Mouse (Mus musculus) midbrain, embryonic 14.5 days (tissue): ENCODE data around the gene Tarbp2. TPM values are rescaled to one million over a fixed set of nuclear protein-coding genes. Genes with fewer than 3 reads are reported as not detected.

ENCODE experiments used
- ATAC-seq: fragments of 200-750 bp; cut with Nextera tagmentation; 2 replicates; pipeline ENCODE4 v1.8.0; 2017; ENCODE audit warnings: moderate number of reproducible peaks, moderate library complexity; ENCODE audit not compliant: low FRiP score, low TSS enrichment
- DNase-seq: peaks from one replicate; pipeline ENCODE4 v3.0.0-alpha.2; 2015
- H3K27ac ChIP-seq: fragments of 300-500 bp; sonication (generic); replicated peaks from 2 replicates; pipeline ENCODE4 v1.5.1; 2014; ENCODE audit warnings: mild to moderate bottlenecking, low read depth, low read length, moderate library complexity
- H3K27me3 ChIP-seq: fragments of 300-500 bp; sonication (generic); 2 replicates; pipeline ENCODE4 v1.6.1; 2014; ENCODE audit warnings: low read length, control low read depth, mixed read lengths; ENCODE audit not compliant: control insufficient read depth, insufficient read depth
- H3K36me3 ChIP-seq: fragments of 300-500 bp; sonication (generic); 2 replicates; pipeline ENCODE4 v1.6.1; 2014; ENCODE audit warnings: low read length, control low read depth; ENCODE audit not compliant: control insufficient read depth, insufficient read depth
- H3K4me1 ChIP-seq: fragments of 300-500 bp; sonication (generic); 2 replicates; pipeline ENCODE4 v1.6.1; 2014; ENCODE audit warnings: mild to moderate bottlenecking, antibody characterized with exemption, low read length, control low read depth; ENCODE audit not compliant: control insufficient read depth, insufficient read depth
- H3K4me2 ChIP-seq: fragments of 300-500 bp; sonication (generic); 2 replicates; pipeline ENCODE4 v1.6.1; 2014; ENCODE audit warnings: mild to moderate bottlenecking, low read length, moderate library complexity
- H3K4me3 ChIP-seq: fragments of 300-500 bp; sonication (generic); replicated peaks from 2 replicates; pipeline ENCODE4 v1.5.1; 2014; ENCODE audit warnings: low read depth, low read length
- H3K9ac ChIP-seq: fragments of 300-500 bp; sonication (generic); replicated peaks from 2 replicates; pipeline ENCODE4 v1.6.1; 2014; ENCODE audit warnings: mild to moderate bottlenecking, low read length, moderate library complexity
- H3K9me3 ChIP-seq: fragments of 300-500 bp; sonication (generic); 2 replicates; pipeline ENCODE4 v1.6.1; 2016; ENCODE audit warnings: low read length, control low read depth, mixed read lengths; ENCODE audit not compliant: control insufficient read depth
- WGBS: fragments of 180-500 bp; shearing (Covaris S2); extraction: QIAGEN DNeasy Blood & Tissue Kit; methylation state at CpG from one replicate; pipeline ENCODE4 v1.1.7; 2014; 5-methylcytosine and 5-hydroxymethylcytosine counted together
- polyA plus RNA-seq: library from polyadenylated mRNA; unstranded; fragments of >200 nt; fragmentation: Nextera tagmentation; extraction: Ambion mirVana; gene quantifications from 2 replicates; pipeline ENCODE4 v1.2.1, GENCODE M21; 2014

Tarbp2 gene
- polyA plus RNA-seq: 76.3 and 90.7 TPM in 2 replicates

GRCm38 (mm10) chr15:102517976-102518858 lies at the start of gene Tarbp2:
Gene Tarbp2, plus strand, starts transcription at chr15:102518192.
- peak; percentile 91 for ATAC-seq
- Histone ChIP-seq H3K9me3 (no peaks in the 10 kb centered on the region), H3K9ac (peak within 1 kb of the TSS; percentile 91), H3K4me2 (peak within 1 kb of the TSS; percentile 65), H3K27me3 (no peaks in the 10 kb centered on the region), H3K27ac (peak within 1 kb of the TSS; percentile 99), H3K36me3 (peaks cover 15% of the 10 kb centered on the region), H3K4me3 (peak within 1 kb of the TSS; percentile 69), H3K4me1 (peaks cover 32% of the 10 kb centered on the region)
- peak; percentile 100 for DNase-seq
- WGBS: under 1% methylated on average over 60 of the region's 60 CpGs

GRCm38 (mm10) chr15:102468675-102469370 lies 49.2 kb upstream of the Tarbp2 start:
- Histone ChIP-seq H3K4me2 (no peak overlapping the region), H3K27me3 (no peaks in the 10 kb centered on the region), H3K4me3 (no peak overlapping the region), H3K27ac (no peak overlapping the region), H3K9me3 (no peaks in the 10 kb centered on the region), H3K4me1 (peaks cover 10% of the 10 kb centered on the region; the same call in 1 of the 2 replicates), H3K9ac (no peak overlapping the region), H3K36me3 (peaks cover 7% of the 10 kb centered on the region; the same call in 1 of the 2 replicates)
- ATAC-seq (no peak), DNase-seq (no peak)
- 96% methylated on average over 9 of the region's 9 CpGs for whole genome bisulfite sequencing

- Histone ChIP-seq H3K36me3 (peaks cover 20% of the 10 kb centered on the region), H3K4me1 (peaks cover 10% of the 10 kb centered on the region; the same call in 1 of the 2 replicates), H3K4me2 (peak within 1 kb of the TSS; percentile 75), H3K9ac (peak within 1 kb of the TSS; percentile 89), H3K4me3 (peak within 1 kb of the TSS; percentile 76), H3K9me3 (no peaks in the 10 kb centered on the region), H3K27ac (peak within 1 kb of the TSS; percentile 95), H3K27me3 (no peaks in the 10 kb centered on the region)
- ATAC-seq: peak; percentile 98
- DNase-seq: peak; percentile 99
- WGBS: under 1% methylated on average over 38 of the region's 40 CpGs
Measured at GRCm38 (mm10) chr15:102470183-102470604, 47.8 kb upstream of the Tarbp2 start, which contains the start of gene Pcbp2. Gene Pcbp2, plus strand, starts transcription at chr15:102470539.

- peak overlapping the region; percentile 75 for H3K4me2 ChIP-seq
- peak overlapping the region; percentile 89 for H3K9ac ChIP-seq
- peaks cover 26% of the 10 kb centered on the region for H3K36me3 ChIP-seq
- peak; percentile 92 for DNase-seq
- peak; percentile 77 for ATAC-seq
- peaks cover 10% of the 10 kb centered on the region; the same call in 1 of the 2 replicates for H3K4me1 ChIP-seq
- peak overlapping the region; percentile 95 for H3K27ac ChIP-seq
- H3K27me3 ChIP-seq: no peaks in the 10 kb centered on the region
- H3K4me3 ChIP-seq: peak overlapping the region; percentile 76
- H3K9me3 ChIP-seq: no peaks in the 10 kb centered on the region
- under 1% methylated on average over 47 of the region's 67 CpGs for WGBS
Measured at GRCm38 (mm10) chr15:102470605-102471294, 47.2 kb upstream of the Tarbp2 start.

- Histone ChIP-seq H3K27me3 (no peaks in the 10 kb centered on the region), H3K27ac (peak overlapping the region; percentile 95), H3K9me3 (no peaks in the 10 kb centered on the region), H3K36me3 (peaks cover 31% of the 10 kb centered on the region), H3K9ac (peak overlapping the region; percentile 89), H3K4me1 (peaks cover 10% of the 10 kb centered on the region; the same call in 1 of the 2 replicates), H3K4me3 (peak overlapping the region; percentile 76), H3K4me2 (peak overlapping the region; percentile 75)
- no peak for DNase-seq
- WGBS: 1% methylated on average over 10 of the region's 10 CpGs
- no peak for ATAC-seq
Measured at GRCm38 (mm10) chr15:102471295-102471645, 46.7 kb upstream of the Tarbp2 start.

- Histone ChIP-seq H3K9ac (no peak overlapping the region; the same call in 1 of the 2 replicates), H3K4me1 (peaks cover 10% of the 10 kb centered on the region; the same call in 1 of the 2 replicates)
- DNase-seq: no peak
Measured at GRCm38 (mm10) chr15:102471727-102472126, 46.3 kb upstream of the Tarbp2 start.

GRCm38 (mm10) chr15:102473246-102473645 lies 44.7 kb upstream of the Tarbp2 start:
- no peak for DNase-seq
- Histone ChIP-seq H3K27ac (no peak overlapping the region), H3K9ac (no peak overlapping the region), H3K4me3 (no peak overlapping the region), H3K4me2 (no peak overlapping the region), H3K27me3 (no peaks in the 10 kb centered on the region), H3K4me1 (peaks cover 10% of the 10 kb centered on the region; the same call in 1 of the 2 replicates), H3K36me3 (peaks cover 51% of the 10 kb centered on the region), H3K9me3 (no peaks in the 10 kb centered on the region)
- no peak for ATAC-seq
- WGBS: 64% methylated on average over 2 of the region's 2 CpGs

More at GRCm38 (mm10) chr15:102471727-102472126, 46.3 kb upstream of the Tarbp2 start:
- H3K4me3 ChIP-seq: peak overlapping the region; percentile 76
- no peaks in the 10 kb centered on the region for H3K27me3 ChIP-seq
- H3K4me2 ChIP-seq: peak overlapping the region; percentile 75
- H3K27ac ChIP-seq: no peak overlapping the region
- H3K9me3 ChIP-seq: no peaks in the 10 kb centered on the region
- peaks cover 35% of the 10 kb centered on the region for H3K36me3 ChIP-seq
- no peak for ATAC-seq

GRCm38 (mm10) chr15:102474520-102474919 lies 43.5 kb upstream of the Tarbp2 start:
- 94% methylated on average over 2 of the region's 2 CpGs for WGBS
- Histone ChIP-seq H3K4me1 (peaks cover 10% of the 10 kb centered on the region; the same call in 1 of the 2 replicates), H3K4me2 (no peak overlapping the region), H3K36me3 (peaks cover 62% of the 10 kb centered on the region), H3K9ac (no peak overlapping the region), H3K27me3 (no peaks in the 10 kb centered on the region), H3K4me3 (no peak overlapping the region), H3K9me3 (no peaks in the 10 kb centered on the region), H3K27ac (no peak overlapping the region)
- DNase-seq (no peak), ATAC-seq (no peak)
